Mouse (Mus musculus) embryonic fibroblast, embryonic 13.5 days (primary cell): ENCODE measurements around the gene Uevld.

Source experiments
- CTCF ChIP-seq: IDR thresholded peaks from 2 replicates; pipeline ENCODE4 v1.5.1; 2011; ENCODE audit warnings: mild to moderate bottlenecking, control low read depth, low read length, moderate library complexity, borderline replicate concordance; ENCODE audit not compliant: insufficient read depth
- POLR2A ChIP-seq: IDR thresholded peaks from 2 replicates; pipeline ENCODE4 v1.6.1; 2011; ENCODE audit warnings: low read depth, mild to moderate bottlenecking, control low read depth, low read length, moderate library complexity

DNA sequence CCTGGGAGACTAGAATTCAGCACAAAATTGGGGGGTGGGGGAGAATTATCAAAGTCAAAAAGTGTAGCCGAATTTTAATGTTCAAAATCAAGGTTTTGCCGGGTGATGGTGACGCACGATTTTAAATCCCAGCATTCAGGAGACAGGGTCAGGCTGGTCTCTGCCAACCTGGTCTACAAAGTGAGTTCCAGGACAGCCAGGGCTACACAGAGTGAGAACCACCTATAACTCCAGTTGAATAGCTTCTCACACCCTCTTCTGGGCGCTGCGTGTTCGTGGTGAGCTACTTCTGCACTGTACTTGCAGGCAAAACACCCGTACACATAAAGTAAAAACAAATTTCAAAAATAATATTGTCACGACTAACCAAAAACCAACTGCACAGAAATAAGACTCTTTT is 526 bp upstream of the Uevld start:
- TF ChIP-seq POLR2A: no peak
- no peak for TF ChIP-seq CTCF
